Mouse (Mus musculus) Patski (cell line): Measurements from ENCODE around the gene Akap6. TPM values are rescaled to one million over a fixed set of nuclear protein-coding genes. Genes with fewer than 3 reads are reported as not detected.

Source experiments
- ATAC-seq: fragments of 100-300 bp; one replicate; pipeline ENCODE4 v1.8.0; 2021
- CTCF ChIA-PET: fragments of 350-600 bp; sonication (Branson Sonifier 250); formaldehyde crosslinking; loops from one replicate; lab custom pipeline; 2022; ENCODE audit warnings: inconsistent platforms; lab: Charles Lee
- POLR2A ChIA-PET: fragments of 350-600 bp; sonication (Branson Sonifier 250); formaldehyde crosslinking; loops from one replicate; lab custom pipeline; 2022; ENCODE audit warnings: antibody characterized with exemption, inconsistent platforms; lab: Charles Lee
- DNase-seq: peaks from one replicate; pipeline ENCODE4 v3.0.0-alpha.2; 2011; ENCODE audit warnings: low read depth, low spot score
- H3K27me3 ChIP-seq: fragments of 371-371 bp; one replicate; pipeline ENCODE4 v1.5.1; 2021
- CTCF ChIP-seq: fragments of 100-300 bp; IDR thresholded peaks from one replicate; pipeline ENCODE4 v1.5.1; 2021
- in situ Hi-C: fragments of 300-500 bp; cut with MboI; formaldehyde crosslinking; loops from 3 replicates; pipeline ENCODE4 v1.11.1; 2018; ENCODE audit warnings: low pct_unique_long_range_greater_than_20kb, mixed read lengths
- polyA plus RNA-seq: library from polyadenylated mRNA; unstranded; gene quantifications from one replicate; pipeline ENCODE4 v1.2.3, GENCODE M21; 2021

Gene Akap6
- polyA plus RNA-seq, 1 experiment from 2014 or later, result 0.64 TPM

DNA sequence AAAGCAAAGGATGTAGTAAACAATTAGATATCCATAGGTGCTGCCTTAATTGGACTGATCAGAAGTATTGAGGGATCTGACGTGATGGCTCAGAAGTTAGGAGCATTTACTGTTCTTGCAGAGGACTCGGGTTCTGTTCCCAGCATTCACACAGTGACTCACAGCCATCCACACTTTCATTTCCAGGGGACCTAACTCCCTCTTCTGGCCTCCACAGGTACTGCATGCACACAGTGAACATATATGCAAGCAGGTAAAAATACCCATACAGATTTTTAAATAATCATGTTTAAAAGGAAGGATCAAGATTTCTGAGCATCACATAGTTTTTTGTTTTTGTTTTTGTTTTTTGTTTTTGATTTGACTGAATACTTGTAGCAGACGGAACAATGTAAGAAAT is 235.8 kb downstream of the Akap6 start:
- DNase-seq (no peak), ATAC-seq (no peak)
- peak; percentile 53 for TF ChIP-seq CTCF
- ChIA-PET CTCF (no interaction called here), POLR2A (no interaction called here)
- H3K27me3 ChIP-seq, result no peaks in the 10 kb centered on the region
- in situ Hi-C loops, result no loop called here

DNA sequence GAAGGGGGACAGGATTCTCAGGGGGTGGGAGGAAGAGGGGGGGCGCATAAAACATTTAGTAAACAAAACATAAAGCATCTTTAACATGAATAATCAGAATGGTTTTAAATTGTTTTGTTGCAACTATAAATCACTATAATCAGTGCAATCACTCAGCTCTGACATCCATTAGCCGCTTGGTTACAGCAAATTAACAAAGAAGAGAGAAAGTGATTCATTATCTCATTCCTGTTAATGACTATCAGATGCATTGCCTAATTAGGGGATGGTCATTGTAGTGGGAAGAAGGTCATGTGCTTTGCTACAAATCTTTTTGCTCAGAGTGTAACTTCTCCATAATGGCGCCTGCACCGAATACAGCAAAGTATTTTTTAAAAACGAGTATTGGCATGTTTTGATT is 239.6 kb downstream of the Akap6 start:
- in situ Hi-C loops, result no loop called here
- ChIA-PET POLR2A (no interaction called here), CTCF (no interaction called here)
- no peaks in the 10 kb centered on the region for H3K27me3 ChIP-seq
- no peak for TF ChIP-seq CTCF
- DNase-seq (no peak), ATAC-seq (no peak)

DNA sequence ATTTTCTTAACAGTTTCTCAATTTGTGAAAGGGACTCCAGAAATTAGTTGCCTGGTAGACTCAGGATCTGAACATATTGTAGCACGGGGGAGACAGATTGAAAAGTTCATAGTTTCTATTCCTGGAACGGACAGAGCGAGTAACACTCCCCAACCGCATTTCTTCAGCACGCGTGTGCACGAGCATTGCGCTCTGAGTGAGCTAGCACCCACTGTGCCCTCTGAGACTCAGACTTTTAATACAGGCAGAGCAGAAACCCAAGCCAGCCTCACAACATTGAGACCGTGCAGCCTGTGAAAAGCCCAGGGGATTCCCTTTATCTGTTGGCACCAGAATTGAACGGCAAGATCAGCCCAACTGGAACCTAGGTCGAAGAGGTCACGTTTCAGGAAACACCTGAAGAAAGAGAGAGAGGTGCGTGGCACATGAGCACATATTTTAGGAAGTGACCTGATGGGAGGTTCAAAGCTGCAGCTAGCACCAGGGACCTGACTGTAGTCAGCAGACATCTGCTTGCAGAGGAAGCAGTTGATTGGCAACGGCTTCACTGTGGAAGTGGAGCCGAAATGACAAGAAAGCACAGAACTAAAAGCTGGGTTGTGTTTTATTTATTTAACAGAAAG is 240.3 kb downstream of the Akap6 start:
- H3K27me3 ChIP-seq, result no peaks in the 10 kb centered on the region
- ATAC-seq (no peak), DNase-seq (no peak)
- CTCF ChIA-PET, result no interaction called here
- TF ChIP-seq CTCF, result no peak
- POLR2A ChIA-PET, result no interaction called here
- in situ Hi-C loops, result no loop called here

DNA sequence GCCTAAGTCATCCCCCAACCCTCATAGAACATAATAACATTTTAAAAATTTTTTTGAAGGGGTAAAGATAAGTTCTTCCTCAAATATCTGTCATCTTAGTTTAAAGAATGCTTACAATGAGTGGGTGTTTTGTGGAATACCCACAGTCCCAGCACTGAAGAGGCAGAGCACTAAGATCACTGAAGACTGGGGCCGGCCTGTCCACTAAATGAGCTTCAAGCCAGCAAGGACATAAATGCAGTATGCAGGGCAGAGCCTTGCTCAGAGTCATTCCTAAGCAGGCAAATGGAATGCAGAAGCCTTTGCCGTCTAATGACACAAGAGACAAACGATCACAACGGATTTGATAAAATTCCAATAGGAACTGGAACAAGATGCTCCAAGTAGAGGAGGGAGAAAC is 242.8 kb downstream of the Akap6 start:
- ATAC-seq (no peak), DNase-seq (no peak)
- CTCF ChIA-PET, result no interaction called here
- POLR2A ChIA-PET, result no interaction called here
- no peaks in the 10 kb centered on the region for H3K27me3 ChIP-seq
- no peak for TF ChIP-seq CTCF
- in situ Hi-C loops, result no loop called here

DNA sequence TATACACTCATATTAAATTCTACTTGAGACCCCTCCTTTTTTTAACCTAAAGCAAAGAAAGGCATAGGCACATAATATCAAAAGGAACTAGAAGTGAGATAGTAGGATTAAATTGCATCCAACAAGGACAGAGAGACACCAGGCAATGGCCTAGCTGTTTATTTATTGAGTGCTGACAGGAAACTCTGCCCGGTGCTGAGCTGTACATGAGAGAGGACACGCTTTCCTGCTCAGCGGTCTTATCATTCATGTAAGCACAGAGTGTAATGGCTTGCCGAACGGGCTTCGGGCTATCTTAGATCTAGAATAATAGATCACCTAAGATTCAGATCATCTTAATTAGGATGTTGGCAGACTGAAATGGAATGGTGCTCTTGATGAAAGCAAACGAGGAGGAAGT is 245.1 kb downstream of the Akap6 start:
- no peak for TF ChIP-seq CTCF
- in situ Hi-C loops, result no loop called here
- H3K27me3 ChIP-seq, result no peaks in the 10 kb centered on the region
- POLR2A ChIA-PET, result no interaction called here
- no peak for DNase-seq
- no peak for ATAC-seq
- CTCF ChIA-PET, result no interaction called here

DNA sequence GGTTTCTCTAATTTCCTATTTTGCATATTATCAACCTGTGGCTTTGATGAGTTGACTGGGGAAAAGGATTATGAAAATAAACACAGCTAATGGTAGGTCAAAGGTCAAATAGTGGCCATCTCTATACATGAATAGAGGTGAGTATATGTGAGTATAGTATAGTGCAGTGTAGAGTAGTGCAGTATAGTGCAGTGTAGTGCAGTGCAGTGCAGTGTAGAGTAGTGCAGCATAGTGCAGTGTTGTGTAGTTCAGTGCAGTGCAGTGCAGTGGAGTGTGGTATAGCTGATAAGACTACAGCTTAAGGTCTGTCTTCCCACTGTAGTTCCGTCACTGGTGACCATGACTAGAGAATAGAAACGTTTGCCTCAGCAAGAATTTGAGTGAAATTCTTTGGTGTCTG is 245.8 kb downstream of the Akap6 start:
- no peaks in the 10 kb centered on the region for H3K27me3 ChIP-seq
- no peak for ATAC-seq
- DNase-seq, result no peak
- in situ Hi-C loops, result no loop called here
- ChIA-PET POLR2A (no interaction called here), CTCF (interaction anchor here (0.5 kb wide), 1 partner anchor 229 kb away, joined by 3 read pairs; no protein-coding TSS in a partner anchor)
- TF ChIP-seq CTCF, result no peak

DNA sequence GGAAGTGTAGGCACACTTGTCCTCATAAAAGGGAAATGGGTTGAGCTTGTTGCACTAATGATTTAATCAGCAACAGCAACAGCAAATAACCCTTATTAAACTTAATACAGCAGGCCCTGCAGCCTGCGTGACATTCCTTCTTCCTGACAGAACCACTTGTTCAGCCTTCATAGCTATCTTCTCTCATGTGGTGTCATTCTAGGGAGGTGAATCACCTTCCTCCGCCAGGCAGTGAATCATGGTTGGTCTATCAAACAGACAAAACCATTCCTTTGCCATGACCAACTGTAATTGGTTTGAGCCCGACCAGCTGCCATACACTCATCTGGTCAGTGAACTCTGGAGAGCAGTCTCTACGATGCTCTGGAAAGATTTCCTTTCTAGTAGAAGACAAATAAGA is 251.5 kb downstream of the Akap6 start:
- ChIA-PET CTCF (no interaction called here), POLR2A (no interaction called here)
- DNase-seq, result peak; percentile 41
- no peaks in the 10 kb centered on the region for H3K27me3 ChIP-seq
- no peak for TF ChIP-seq CTCF
- ATAC-seq, result peak; percentile 98
- in situ Hi-C loops, result no loop called here

DNA sequence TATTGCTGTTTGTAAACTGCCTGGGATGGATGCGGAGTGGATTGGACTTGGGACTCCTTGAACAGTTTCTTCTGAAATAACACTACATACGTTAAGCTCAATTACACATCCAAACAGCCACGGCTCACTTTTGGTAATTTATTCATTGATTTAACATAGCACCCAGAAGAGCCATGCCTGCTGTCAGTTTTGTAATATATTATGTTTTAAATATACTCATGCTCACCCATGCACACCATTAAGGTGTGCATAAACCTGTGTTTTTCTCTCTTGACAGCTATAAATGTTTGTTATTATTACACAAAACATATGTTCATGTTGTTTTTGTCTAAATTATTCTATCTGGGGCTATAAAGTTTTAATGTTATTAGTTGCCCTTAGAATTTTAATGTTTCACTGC is 258.4 kb downstream of the Akap6 start:
- CTCF ChIA-PET, result no interaction called here

DNA sequence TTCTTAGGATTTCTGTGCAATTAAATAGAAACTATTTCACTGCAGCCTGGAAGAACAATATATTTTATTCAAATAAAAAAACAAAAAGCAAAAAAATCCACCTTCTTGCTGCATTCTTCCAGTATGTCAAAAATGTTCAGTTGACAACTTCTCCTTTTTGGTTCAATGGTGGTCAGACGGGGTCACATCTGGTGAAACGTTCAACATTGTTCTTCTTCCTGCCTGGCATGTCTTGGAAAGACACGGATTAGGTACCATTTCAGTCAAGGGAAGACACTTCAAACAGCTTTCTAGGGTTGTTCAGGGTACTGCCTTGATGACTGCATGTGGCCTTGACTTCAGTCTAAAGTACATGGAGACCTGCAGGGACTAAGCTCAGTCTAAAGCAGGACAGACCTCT is 258.8 kb downstream of the Akap6 start:
- TF ChIP-seq CTCF, result no peak
- ChIA-PET CTCF (no interaction called here), POLR2A (no interaction called here)
- in situ Hi-C loops, result no loop called here
- no peaks in the 10 kb centered on the region for H3K27me3 ChIP-seq
- no peak for DNase-seq
- no peak for ATAC-seq

More for the DNA sequence above, 258.4 kb downstream of the Akap6 start:
- H3K27me3 ChIP-seq, result no peaks in the 10 kb centered on the region
- DNase-seq (no peak), ATAC-seq (no peak)
- in situ Hi-C loops, result no loop called here
- TF ChIP-seq CTCF, result no peak
- POLR2A ChIA-PET, result no interaction called here

DNA sequence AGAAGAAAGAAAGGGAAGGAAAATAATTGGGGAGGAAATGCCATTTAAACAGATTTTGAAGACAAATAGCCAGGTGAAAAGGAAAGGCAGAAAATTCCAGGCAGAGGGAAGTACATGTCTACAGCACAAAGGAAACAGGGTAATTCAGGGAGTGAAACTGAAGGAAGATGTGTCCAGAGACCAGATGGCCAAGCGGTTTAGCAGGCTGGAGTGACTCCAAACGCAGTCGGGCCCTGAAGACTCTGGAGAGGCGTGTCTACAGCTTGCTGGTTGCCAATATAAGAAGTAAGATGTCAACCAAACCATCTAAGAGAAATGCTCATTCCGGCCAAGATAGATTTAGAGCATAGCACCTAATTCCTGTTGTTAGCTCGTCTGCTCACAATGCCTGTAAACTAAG is 292.6 kb downstream of the Akap6 start:
- DNase-seq (no peak), ATAC-seq (no peak)
- POLR2A ChIA-PET, result no interaction called here
- no peak for TF ChIP-seq CTCF
- CTCF ChIA-PET, result no interaction called here
- H3K27me3 ChIP-seq, result peaks cover 4% of the 10 kb centered on the region
- in situ Hi-C loops, result no loop called here

DNA sequence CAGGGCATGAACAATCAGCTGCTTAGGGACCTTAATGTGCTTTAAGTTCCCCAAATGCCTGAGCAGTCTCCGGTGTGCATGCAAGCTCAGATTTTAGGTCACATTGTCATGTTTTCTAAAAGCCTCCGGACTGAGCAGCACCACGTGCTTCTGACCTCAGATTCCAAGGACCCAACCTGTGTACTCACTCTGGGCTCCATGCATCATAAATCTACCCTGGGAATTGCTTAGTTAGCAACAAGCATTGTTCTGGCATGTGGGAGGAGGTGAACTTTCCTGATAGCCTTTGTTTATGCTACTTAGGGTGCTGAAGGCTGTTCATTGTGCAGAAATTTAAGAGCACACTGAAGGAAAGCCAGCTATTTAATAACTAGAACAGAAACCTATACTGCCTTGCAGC is 313.2 kb downstream of the Akap6 start:
- CTCF ChIA-PET, result no interaction called here
- no peak for TF ChIP-seq CTCF
- in situ Hi-C loops, result no loop called here
- ATAC-seq, result peak; percentile 57
- H3K27me3 ChIP-seq, result no peaks in the 10 kb centered on the region
- no peak for DNase-seq
- POLR2A ChIA-PET, result no interaction called here

DNA sequence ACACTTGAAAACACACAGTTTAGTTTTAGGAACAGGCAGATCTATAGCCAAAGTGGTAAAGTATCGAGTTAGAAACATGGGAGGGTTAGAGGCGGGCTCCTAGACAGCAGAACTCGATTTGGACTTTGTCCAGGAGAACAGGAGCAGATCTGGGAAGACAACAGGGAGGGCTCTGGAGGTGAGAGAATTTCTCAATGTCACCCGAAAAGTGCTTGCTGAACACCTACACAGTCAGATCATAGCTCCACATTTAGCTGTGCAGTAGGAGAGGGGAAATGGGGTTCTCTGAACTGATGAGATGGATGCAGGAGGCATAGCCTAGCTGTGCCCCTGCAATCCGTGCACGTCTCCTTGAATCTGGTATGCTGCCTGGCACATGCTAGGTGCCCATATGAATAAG is 315.4 kb downstream of the Akap6 start:
- POLR2A ChIA-PET, result no interaction called here
- ATAC-seq (no peak), DNase-seq (no peak)
- CTCF ChIA-PET, result no interaction called here
- H3K27me3 ChIP-seq, result no peaks in the 10 kb centered on the region
- in situ Hi-C loops, result no loop called here
- TF ChIP-seq CTCF, result no peak
